Mouse (Mus musculus): ENCODE results near the gene Ube2q1.
"Not testable (repeated sequence)": the region's sequence is repeated elsewhere in the genome, so short reads cannot be mapped to it uniquely, and the experiment has no call there.

Gene Ube2q1

DNA sequence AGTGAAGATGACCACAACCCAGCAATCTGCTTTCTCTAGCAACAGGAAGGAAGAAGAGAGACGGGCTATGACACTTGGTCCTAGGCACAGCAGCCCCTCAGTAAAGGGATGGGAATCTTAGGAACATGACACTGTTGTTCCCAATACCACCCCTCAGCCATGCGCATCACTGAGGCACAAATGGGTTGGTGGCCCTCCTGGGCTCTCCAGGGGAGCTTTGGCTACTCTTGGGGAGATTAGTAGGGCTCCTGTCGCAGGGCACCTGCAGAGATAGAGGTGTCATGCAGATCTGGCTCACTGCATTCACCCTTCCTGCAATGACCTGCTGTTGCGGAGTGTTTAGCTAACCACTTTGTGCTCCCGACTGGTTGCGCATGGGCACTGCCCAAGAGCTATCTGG is 12.9 kb downstream of the Ube2q1 start:
- DNase-seq (ENCODE audit: low read depth in 1 of 2, low spot score in 2 of 2): no peak

GRCm38 (mm10) chr3:89788680-89789352 is 15.4 kb downstream of the Ube2q1 start:
- no peak for DNase-seq (ENCODE audit: low read depth in 1 of 2, low spot score in 2 of 2)

DNA sequence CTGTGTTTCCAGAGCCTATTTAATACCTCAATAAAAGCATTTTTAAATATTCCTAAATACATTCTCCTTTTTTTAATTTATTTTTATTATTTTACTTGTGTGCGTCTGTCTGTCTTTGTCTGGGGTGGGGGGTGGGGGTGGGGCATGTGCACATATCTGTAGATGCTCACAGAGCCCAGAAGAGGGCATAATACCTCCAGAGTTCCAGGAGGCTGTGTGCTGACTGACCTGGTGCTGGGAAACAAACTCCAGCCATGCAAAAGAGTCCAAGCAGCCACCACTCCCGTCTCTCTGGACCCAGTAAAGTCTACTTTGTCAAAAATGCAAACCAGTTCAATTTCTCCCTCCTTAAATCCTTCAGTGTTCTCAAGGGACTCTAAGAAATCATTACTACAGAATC is 21.2 kb downstream of the Ube2q1 start:
- DNase-seq (ENCODE audit: low read depth in 1 of 2, low spot score in 2 of 2): no peak

- DNase-seq (ENCODE audit: low read depth in 1 of 2, low spot score in 2 of 2): no peak
These were observed 22.3 kb downstream of the Ube2q1 start for GRCm38 (mm10) chr3:89795746-89796145.

DNA sequence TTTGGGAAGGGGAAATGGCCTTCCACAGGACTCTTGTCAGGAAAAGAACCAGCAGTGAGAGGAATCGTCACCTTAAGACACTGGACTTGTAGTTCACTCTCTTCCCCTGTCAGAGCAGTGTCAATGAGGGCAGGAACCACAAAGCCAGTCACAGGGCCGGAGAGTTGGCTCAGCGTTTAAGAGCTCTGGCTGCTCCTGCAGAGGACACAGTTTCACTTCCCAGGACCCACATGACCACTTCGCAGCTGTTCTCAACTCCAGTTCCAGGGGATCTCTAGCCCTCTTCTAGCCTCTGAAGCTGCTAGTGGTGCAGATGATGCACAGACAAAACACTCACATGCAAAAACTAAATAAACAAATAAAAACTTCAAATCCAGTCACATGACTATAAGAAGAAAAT is 22.9 kb downstream of the Ube2q1 start:
- DNase-seq (ENCODE audit: low read depth in 1 of 2, low spot score in 2 of 2): peak; percentile 51 to 56

DNA sequence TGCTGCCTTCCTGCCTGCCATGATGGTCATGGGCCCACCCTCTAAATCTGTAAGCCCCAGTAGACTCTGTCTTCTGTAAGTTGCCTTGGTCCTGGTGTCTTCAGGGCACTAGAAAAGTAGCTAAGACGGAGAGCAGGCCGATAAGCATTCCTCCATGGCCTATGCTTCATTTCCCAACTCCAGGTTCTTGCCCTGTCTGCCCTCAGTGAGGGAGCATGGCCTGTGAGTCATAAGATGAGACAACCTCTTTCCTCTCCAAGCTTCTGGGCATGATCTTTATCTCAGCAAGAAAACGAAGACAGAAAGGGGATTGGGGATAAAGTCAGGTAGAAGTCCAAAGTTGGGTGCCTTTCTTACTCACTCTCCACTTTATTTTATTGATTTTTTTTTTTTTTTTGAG is 25.1 kb downstream of the Ube2q1 start:
- DNase-seq (ENCODE audit: low read depth in 1 of 2, low spot score in 2 of 2): no peak

- no peak for DNase-seq (ENCODE audit: low read depth in 1 of 2, low spot score in 2 of 2)
These were observed 26.1 kb downstream of the Ube2q1 start for GRCm38 (mm10) chr3:89799476-89799875.

- not testable (repeated sequence) for DNase-seq (ENCODE audit: low read depth in 1 of 2, low spot score in 2 of 2)
These were observed 26.7 kb downstream of the Ube2q1 start for GRCm38 (mm10) chr3:89800078-89800477.

GRCm38 (mm10) chr3:89800774-89801506 is 27.5 kb downstream of the Ube2q1 start:
- DNase-seq (ENCODE audit: low read depth in 1 of 2, low spot score in 2 of 2): no peak

DNA sequence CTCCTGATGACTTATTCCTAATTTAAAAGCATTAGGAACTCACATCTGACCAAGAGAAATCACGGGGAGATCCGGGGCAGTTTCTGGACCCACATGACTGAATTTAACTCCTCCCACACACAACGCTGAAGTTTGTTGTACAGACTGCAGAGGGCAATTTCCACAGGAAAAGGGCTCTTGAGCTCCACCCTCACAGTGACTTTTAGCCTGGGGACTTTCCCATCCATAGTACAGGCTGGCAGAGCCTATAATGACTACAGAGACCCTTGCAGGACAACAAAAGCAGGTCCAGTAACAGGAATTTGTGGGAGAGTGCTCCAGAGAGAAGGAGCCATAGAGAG is 28.1 kb downstream of the Ube2q1 start:
- peak in 1 of 2 experiments; percentile 32 for DNase-seq (ENCODE audit: low read depth in 1 of 2, low spot score in 2 of 2)

DNA sequence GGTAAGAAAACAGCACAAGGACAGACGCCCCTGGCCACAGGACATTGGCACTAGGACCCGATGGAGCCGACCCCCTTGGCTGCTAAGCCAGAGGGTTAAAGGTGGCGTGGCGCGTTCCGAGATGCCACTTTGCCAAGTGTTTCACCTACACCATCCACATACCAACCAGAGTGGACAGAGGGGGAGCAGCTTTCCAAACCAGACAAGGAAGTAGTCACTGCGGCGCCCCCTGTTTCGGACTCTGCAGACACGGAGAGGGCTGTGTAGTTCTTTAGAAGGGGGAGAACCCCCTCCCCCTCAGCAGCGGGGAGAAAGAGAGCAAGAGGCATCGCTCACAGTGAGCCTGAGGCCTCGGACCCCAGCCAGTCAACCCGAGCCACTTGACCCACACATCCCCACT is 29.5 kb downstream of the Ube2q1 start:
- no peak for DNase-seq (ENCODE audit: low read depth in 1 of 2, low spot score in 2 of 2)

GRCm38 (mm10) chr3:89805179-89805578 is 31.8 kb downstream of the Ube2q1 start:
- DNase-seq (ENCODE audit: low read depth in 1 of 2, low spot score in 2 of 2): no peak

- DNase-seq (ENCODE audit: low read depth in 1 of 2, low spot score in 2 of 2): no peak
These were observed 33.3 kb downstream of the Ube2q1 start for GRCm38 (mm10) chr3:89806751-89807150.

- DNase-seq (ENCODE audit: low read depth in 1 of 2, low spot score in 2 of 2): no peak
These were observed 33.8 kb downstream of the Ube2q1 start for GRCm38 (mm10) chr3:89807171-89807570.

DNA sequence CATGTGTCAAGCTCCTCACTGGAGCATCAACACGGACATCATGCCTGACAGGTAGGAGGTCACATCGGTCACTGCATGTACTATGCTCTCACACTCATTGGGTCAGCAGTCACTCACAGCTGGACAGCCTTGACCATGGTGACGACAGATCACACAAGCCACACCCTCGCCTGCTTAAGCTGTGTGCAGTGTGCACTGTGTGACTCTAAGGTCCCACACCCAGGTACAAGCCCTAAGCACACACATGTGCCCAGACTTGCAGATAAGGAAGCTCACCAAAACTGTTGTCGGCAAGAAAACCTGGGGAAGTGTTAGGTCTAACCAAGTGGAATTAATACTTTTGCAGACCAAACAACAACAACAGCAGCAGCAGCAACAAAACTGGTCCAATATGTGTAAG is 34.5 kb downstream of the Ube2q1 start:
- no peak for DNase-seq (ENCODE audit: low read depth in 1 of 2, low spot score in 2 of 2)

DNA sequence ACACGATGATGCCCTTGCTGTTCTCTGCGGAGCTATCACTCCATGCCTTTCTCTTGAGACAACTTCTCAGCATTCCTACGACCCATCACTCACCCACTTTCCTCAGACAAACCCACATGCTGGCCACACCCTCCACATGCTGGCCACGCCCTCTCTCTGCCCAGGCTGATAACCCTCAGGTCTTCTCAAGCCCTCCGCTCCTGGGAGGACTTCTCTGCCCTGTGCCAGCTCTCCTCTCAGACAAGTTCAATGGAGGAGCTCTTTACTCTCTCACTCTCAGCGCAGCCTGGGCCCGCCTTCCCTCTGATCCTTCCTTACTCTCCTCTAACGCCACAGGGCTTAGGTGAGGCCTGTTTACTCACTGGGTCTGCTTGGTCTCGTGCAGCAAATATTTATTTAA is 35.2 kb downstream of the Ube2q1 start:
- DNase-seq (ENCODE audit: low read depth in 1 of 2, low spot score in 2 of 2): no peak

DNA sequence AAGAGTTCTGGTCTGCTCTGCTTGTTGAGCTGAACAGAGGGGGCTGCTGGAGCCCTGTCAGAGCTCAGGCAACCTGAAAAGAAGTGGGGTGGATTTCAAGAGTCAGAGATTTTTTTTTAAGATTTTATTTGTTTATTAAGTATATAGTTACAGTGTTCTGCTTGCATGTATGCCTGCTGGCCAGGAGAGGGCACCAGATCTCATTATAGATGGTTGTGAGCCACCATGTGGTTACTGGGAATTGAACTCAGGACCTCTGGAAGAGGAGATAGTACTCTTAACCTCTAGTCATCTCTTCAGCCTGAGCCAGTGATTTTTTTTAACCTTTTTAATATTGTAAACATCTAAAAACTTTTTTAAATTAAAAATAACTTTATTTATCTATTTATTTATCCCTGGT is 37.4 kb downstream of the Ube2q1 start:
- no peak for DNase-seq (ENCODE audit: low read depth in 1 of 2, low spot score in 2 of 2)

GRCm38 (mm10) chr3:89812166-89812565 is 38.8 kb downstream of the Ube2q1 start:
- no peak for DNase-seq (ENCODE audit: low read depth in 1 of 2, low spot score in 2 of 2)

DNA sequence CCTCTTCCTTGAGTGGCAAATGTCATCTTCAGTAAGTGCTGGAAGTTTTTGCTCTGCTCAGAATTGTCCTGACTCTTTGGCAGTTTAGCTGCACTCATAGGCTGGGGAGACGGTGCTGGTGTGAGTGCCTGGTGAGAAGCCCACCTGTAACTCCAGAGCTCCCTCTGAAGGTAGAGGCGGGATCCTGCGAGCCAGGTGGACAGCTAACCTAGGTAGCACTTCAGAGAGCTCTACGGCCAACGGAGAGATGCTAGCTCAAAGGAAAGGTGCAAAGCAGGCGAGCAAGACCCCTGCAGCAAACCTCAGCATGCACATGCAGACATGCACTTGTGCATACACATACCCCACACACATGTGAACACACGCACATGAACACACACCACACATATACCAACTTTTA is 40.6 kb downstream of the Ube2q1 start:
- no peak for DNase-seq (ENCODE audit: low read depth in 1 of 2, low spot score in 2 of 2)

DNA sequence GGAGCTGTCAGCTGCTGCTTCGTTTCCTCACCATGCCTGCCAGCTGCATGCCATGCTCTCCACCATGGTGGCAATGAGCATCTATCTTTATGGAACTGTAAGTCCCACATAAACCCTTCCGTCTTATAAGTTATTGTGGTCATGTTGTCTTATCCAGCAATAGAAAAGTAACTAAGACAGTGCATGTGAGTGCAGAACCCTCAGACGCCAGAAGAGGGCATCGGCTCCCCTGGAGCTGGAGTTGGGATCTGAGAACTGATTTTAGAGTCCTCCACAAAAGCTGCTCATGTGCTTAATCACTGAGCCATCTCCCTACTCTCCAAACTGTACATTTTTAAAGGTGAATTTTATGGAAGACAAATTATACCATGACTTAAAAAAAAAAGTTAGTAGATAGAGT is 43.6 kb downstream of the Ube2q1 start:
- DNase-seq (ENCODE audit: low read depth in 1 of 2, low spot score in 2 of 2): peak in 1 of 2 experiments; percentile 40

GRCm38 (mm10) chr3:89818605-89819004 is 45.2 kb downstream of the Ube2q1 start:
- DNase-seq (ENCODE audit: low read depth in 1 of 2, low spot score in 2 of 2): no peak

DNA sequence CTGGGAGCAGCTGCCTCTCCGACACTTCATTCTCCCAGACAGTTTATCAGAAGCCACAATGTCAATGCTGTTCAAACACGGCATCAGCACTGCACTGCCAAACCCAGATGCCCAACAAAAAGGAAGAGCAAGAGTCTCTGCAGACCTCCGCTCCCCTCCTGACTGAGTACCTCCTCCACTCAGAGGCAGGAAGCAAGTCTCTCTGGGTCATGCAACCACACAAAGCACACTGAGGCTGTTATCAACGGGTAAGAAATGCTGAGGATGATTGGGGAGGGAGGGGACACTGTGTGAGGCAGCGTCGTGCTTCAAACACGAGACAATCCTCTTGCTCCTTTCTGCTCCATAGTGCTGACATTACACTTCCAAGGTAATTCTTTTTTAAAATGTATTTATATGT is 46.5 kb downstream of the Ube2q1 start:
- no peak for DNase-seq (ENCODE audit: low read depth in 1 of 2, low spot score in 2 of 2)
